Mouse (Mus musculus): ENCODE results near the gene Gba. TPM values are rescaled to one million over a fixed set of nuclear protein-coding genes. Genes with fewer than 3 reads are reported as not detected.

Gba gene
- total and polyA plus RNA-seq, 2 experiments from 2014 or later = 20.1 to 36.2 TPM

DNA sequence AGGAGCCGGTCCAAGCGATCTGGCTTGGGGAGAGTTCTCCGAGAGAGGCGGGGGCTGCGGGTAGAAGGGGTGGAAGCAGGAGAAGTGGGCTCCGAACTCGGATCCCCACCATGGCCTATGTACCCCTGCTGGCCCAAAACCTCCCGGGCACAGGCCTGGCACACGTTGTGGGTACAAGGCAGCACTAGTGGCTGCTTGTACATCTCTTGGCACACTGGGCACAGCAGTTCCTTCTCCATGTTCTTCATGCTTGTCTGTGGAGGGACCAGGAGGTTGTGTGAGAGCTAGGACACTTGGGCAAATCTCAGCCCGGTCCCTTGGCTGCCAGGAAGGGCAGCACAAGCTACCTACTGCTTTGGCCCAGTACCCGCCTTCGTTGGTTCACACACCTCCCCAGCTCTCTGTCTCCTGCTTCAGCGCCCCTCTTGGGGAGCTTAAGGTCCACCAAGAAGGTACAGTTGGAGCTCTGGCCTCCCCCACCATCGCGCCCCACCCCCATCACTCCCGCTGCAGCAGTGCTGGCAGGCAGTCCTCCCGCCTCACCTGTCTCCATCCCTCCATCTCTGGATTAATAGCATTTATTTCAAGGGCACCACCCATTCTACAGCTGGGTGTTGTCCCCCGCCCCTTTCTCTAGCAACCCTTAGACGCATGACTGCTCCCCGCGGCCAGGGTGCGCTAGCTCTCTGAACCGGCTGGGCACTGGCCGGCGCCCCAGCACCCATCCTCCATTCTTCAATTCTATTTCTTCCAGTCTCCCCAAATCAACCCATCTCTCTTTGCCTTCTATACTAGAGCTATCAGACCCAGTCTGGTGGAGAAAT lies 41.6 kb downstream of the Gba start:
- ATAC-seq (ENCODE audit: insufficient read depth, low read depth) (no peak), DNase-seq (ENCODE audit: low spot score) (no peak)
- peak overlapping the region; percentile 29 for H3K4me3 ChIP-seq (ENCODE audit: low read depth, low read length)
- WGBS = 17% methylated on average over 25 of the region's 25 CpGs
- H3K9me3 ChIP-seq (replicated peaks; ENCODE audit: control insufficient read depth, low read length) = no peaks in the 10 kb centered on the region
- peak overlapping the region; percentile 83 for H3K4me2 ChIP-seq (ENCODE audit: low read depth, low read length)
- H3K9ac ChIP-seq (replicated peaks; ENCODE audit: low read depth, low read length) = 0 out of 2 replicates have a peak overlapping the region, but pooled peaks have one; percentile 34
- H3K4me1 ChIP-seq (ENCODE audit: control insufficient read depth, insufficient read depth) = peaks cover 13% of the 10 kb centered on the region
- TF ChIP-seq CTCF (IDR thresholded peaks at IDR 0.05; ENCODE audit: low read depth) = no peak
- 0 out of 2 replicates have a peak, but pooled peaks cover 6% of the 10 kb centered on the region for H3K36me3 ChIP-seq (replicated peaks; ENCODE audit: control insufficient read depth, insufficient read depth, low read length)
- H3K27ac ChIP-seq (ENCODE audit: low read depth) = no peak overlapping the region
- peaks cover 18% of the 10 kb centered on the region for H3K27me3 ChIP-seq (ENCODE audit: control insufficient read depth, insufficient read depth, low read length)

GRCm38 (mm10) chr3:89244982-89245687 lies 42.4 kb downstream of the Gba start:
- Histone ChIP-seq H3K27me3 (ENCODE audit: control insufficient read depth, insufficient read depth, low read length) (peaks cover 18% of the 10 kb centered on the region), H3K4me3 (ENCODE audit: low read depth, low read length) (peak overlapping the region; percentile 29), H3K9ac (replicated peaks; ENCODE audit: low read depth, low read length) (0 out of 2 replicates have a peak overlapping the region, but pooled peaks have one; percentile 34), H3K36me3 (replicated peaks; ENCODE audit: control insufficient read depth, insufficient read depth, low read length) (0 out of 2 replicates have a peak, but pooled peaks cover 7% of the 10 kb centered on the region), H3K4me1 (ENCODE audit: control insufficient read depth, insufficient read depth) (peaks cover 13% of the 10 kb centered on the region), H3K27ac (ENCODE audit: low read depth) (no peak overlapping the region), H3K9me3 (replicated peaks; ENCODE audit: control insufficient read depth, low read length) (no peaks in the 10 kb centered on the region), H3K4me2 (ENCODE audit: low read depth, low read length) (peak overlapping the region; percentile 83)
- under 1% methylated on average over 22 of the region's 26 CpGs for WGBS
- ATAC-seq (ENCODE audit: insufficient read depth, low read depth) (no peak), DNase-seq (ENCODE audit: low spot score) (no peak)
- TF ChIP-seq CTCF (IDR thresholded peaks at IDR 0.05; ENCODE audit: low read depth) (no peak), EP300 (IDR thresholded peaks at IDR 0.05; ENCODE audit: low read depth) (no peak)

DNA sequence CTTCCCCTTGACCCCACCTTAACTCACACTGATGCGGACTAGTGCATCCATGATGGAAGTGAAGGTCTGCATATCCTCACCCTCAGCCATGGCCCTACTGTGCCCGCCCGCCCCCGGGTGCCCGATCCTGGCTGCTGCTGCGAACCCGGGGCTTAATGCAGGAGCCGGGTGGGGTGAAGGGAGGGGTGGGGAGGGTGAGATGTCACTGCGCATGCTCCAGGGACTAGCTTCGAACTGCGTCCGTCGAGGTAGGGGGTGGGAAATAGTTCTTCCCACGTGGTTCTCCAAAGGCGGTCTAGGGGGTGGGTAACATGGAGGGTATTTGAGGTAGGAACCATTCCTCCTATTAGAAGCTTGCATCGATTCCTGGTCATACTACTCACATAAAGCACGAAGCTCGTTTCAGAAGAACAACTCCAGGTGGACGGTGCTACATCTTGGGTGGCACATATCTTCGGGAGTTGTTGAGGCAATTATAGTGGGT lies 43.0 kb downstream of the Gba start, which contains the start of gene Krtcap2:
Gene Krtcap2, plus strand, starts transcription at position 279 of the 484 bp plus-strand sequence.
- TF ChIP-seq CTCF (IDR thresholded peaks at IDR 0.05; ENCODE audit: low read depth) (no peak), EP300 (IDR thresholded peaks at IDR 0.05; ENCODE audit: low read depth) (no peak)
- DNase-seq (ENCODE audit: low spot score) = no peak
- Histone ChIP-seq H3K4me2 (ENCODE audit: low read depth, low read length) (peak within 1 kb of the TSS; percentile 83), H3K36me3 (replicated peaks; ENCODE audit: control insufficient read depth, insufficient read depth, low read length) (0 out of 2 replicates have a peak, but pooled peaks cover 7% of the 10 kb centered on the region), H3K4me3 (ENCODE audit: low read depth, low read length) (peak within 1 kb of the TSS; percentile 67), H3K4me1 (ENCODE audit: control insufficient read depth, insufficient read depth) (peaks cover 13% of the 10 kb centered on the region), H3K9me3 (replicated peaks; ENCODE audit: control insufficient read depth, low read length) (no peaks in the 10 kb centered on the region), H3K9ac (replicated peaks; ENCODE audit: low read depth, low read length) (peak within 1 kb of the TSS; percentile 61), H3K27me3 (ENCODE audit: control insufficient read depth, insufficient read depth, low read length) (peaks cover 18% of the 10 kb centered on the region), H3K27ac (ENCODE audit: low read depth) (peak within 1 kb of the TSS; percentile 44)
- ATAC-seq (ENCODE audit: insufficient read depth, low read depth) = peak; percentile 8; the same call in 1 of the 2 replicates
- WGBS = 6% methylated on average over 20 of the region's 20 CpGs

- ATAC-seq (ENCODE audit: insufficient read depth, low read depth) (peak; percentile 71), DNase-seq (ENCODE audit: low spot score) (peak; percentile 90)
- H3K27me3 ChIP-seq (ENCODE audit: control insufficient read depth, insufficient read depth, low read length) = peaks cover 18% of the 10 kb centered on the region
- H3K36me3 ChIP-seq (replicated peaks; ENCODE audit: control insufficient read depth, insufficient read depth, low read length) = 0 out of 2 replicates have a peak, but pooled peaks cover 7% of the 10 kb centered on the region
- peak within 1 kb of the TSS; percentile 61 for H3K9ac ChIP-seq (replicated peaks; ENCODE audit: low read depth, low read length)
- no peaks in the 10 kb centered on the region for H3K9me3 ChIP-seq (replicated peaks; ENCODE audit: control insufficient read depth, low read length)
- H3K4me1 ChIP-seq (ENCODE audit: control insufficient read depth, insufficient read depth) = peaks cover 18% of the 10 kb centered on the region
- peak within 1 kb of the TSS; percentile 83 for H3K4me2 ChIP-seq (ENCODE audit: low read depth, low read length)
- H3K4me3 ChIP-seq (ENCODE audit: low read depth, low read length) = peak within 1 kb of the TSS; percentile 67
- WGBS = 1% methylated on average over 42 of the region's 42 CpGs
- TF ChIP-seq EP300 (IDR thresholded peaks at IDR 0.05; ENCODE audit: low read depth) (no peak), CTCF (IDR thresholded peaks at IDR 0.05; ENCODE audit: low read depth) (peak; percentile 99)
- H3K27ac ChIP-seq (ENCODE audit: low read depth) = peak within 1 kb of the TSS; percentile 44
Observed at GRCm38 (mm10) chr3:89246261-89247100, 43.8 kb downstream of the Gba start, which contains the start of gene Trim46. TSS of gene Trim46 (minus strand) at chr3:89246309.

Measured in heart, postnatal 0 days (tissue).